Mouse (Mus musculus): ENCODE data around the gene Plcg2.

Gene Plcg2

GRCm38 (mm10) chr8:117498179-117498914 is at the start of gene Plcg2:
Gene Plcg2 (plus strand): TSS chr8:117498291.
- DNase-seq (ENCODE audit: low read depth), result no peak

GRCm38 (mm10) chr8:117451072-117451471 is 47.0 kb upstream of the Plcg2 start:
- DNase-seq (ENCODE audit: low read depth), result no peak

GRCm38 (mm10) chr8:117453974-117454373 is 44.1 kb upstream of the Plcg2 start:
- no peak for DNase-seq (ENCODE audit: low read depth)

GRCm38 (mm10) chr8:117454516-117455116 is 43.5 kb upstream of the Plcg2 start:
- peak; percentile 69 for DNase-seq (ENCODE audit: low read depth)

DNA sequence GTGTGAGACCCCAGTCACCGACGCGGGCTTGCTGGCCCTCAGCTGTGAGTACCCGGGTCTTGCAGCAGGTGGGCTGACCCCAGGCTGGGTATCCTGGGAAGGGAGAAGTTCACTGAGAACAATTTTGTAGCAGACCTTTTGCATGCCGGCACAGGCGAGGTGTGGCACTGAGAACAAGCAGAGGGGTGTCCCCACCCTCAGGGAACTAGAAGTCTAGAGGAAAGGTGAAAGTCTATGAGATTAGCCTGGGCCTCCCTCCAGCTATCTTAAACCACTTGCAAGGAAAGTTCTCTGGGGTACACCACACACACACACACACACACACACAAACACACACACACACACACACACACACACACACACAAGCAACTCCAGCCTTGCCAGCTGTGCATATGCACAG is 42.4 kb upstream of the Plcg2 start:
- no peak for DNase-seq (ENCODE audit: low read depth)

GRCm38 (mm10) chr8:117458440-117458839 is 39.7 kb upstream of the Plcg2 start:
- DNase-seq (ENCODE audit: low read depth), result no peak

GRCm38 (mm10) chr8:117462701-117463284 is 35.3 kb upstream of the Plcg2 start:
- no peak for DNase-seq (ENCODE audit: low read depth)

- no peak for DNase-seq (ENCODE audit: low read depth)
Measured at GRCm38 (mm10) chr8:117464525-117464924, 33.6 kb upstream of the Plcg2 start.

GRCm38 (mm10) chr8:117465250-117465649 is 32.8 kb upstream of the Plcg2 start:
- DNase-seq (ENCODE audit: low read depth), result peak; percentile 90

GRCm38 (mm10) chr8:117467466-117467865 is 30.6 kb upstream of the Plcg2 start:
- no peak for DNase-seq (ENCODE audit: low read depth)

- no peak for DNase-seq (ENCODE audit: low read depth)
Measured at GRCm38 (mm10) chr8:117469431-117470341, 28.4 kb upstream of the Plcg2 start.

DNA sequence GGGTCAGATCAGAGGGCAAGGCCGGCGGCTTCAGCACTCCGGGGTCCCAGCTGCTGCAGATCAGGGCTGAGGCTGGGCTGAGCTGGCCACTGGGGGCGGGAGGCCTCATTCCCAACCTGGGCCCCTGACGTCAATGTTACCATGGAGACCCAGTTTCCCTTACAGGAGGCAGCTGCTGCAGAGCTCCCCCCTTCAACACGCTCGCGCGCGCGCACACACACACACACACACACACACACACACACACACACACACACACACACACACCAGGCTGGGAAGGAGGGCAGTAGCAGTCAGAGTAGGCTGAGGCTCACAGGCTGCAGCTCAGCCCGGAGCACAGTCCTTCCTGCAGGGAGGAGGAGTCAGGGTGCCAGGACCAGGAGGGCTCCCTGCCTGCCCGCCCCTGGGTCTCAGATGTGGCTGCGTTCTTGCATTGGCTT is 27.7 kb upstream of the Plcg2 start:
- peak; percentile 82 for DNase-seq (ENCODE audit: low read depth)

DNA sequence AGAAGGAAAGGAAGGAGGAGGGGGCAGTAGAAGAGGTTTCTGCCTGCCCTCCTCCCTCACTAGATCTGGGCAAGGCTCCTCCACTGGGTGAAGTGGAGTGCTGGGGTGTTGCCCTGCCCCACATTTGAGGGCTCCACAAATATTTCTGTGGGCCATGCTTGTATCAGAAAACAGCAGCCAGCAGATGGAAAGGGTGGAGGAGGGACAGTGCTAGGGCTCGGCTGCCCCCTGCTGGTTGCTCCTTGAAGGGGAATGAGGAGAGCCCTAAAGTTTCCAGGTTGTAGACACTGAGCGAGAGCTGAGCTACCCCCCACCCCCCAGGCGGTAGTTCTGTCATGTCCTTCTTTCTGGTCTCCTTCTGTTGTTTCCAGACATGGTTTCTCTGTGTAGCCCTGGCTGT is 26.9 kb upstream of the Plcg2 start:
- peak; percentile 89 for DNase-seq (ENCODE audit: low read depth)

DNA sequence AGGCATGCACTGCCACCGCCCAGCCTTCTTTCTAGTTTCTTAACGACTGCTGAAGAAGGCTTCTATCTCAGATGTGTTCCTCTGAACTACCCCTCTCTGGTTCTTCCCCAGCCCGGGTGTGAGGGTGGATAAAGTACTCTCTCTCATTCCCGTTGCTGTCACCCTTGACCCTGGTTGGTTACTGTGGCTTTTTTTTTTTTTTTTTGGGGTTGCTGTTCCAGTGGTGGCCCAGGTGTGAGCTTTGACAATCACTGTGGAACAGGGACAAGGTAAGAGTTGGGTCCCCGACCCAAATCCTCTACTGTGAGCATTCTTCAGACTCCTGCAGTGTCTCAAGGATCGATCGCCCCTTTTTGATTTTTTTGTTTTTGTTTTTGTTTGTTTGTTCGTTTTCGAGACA is 26.4 kb upstream of the Plcg2 start:
- DNase-seq (ENCODE audit: low read depth), result no peak

- DNase-seq (ENCODE audit: low read depth), result no peak
Measured at GRCm38 (mm10) chr8:117472332-117472731, 25.8 kb upstream of the Plcg2 start.

DNA sequence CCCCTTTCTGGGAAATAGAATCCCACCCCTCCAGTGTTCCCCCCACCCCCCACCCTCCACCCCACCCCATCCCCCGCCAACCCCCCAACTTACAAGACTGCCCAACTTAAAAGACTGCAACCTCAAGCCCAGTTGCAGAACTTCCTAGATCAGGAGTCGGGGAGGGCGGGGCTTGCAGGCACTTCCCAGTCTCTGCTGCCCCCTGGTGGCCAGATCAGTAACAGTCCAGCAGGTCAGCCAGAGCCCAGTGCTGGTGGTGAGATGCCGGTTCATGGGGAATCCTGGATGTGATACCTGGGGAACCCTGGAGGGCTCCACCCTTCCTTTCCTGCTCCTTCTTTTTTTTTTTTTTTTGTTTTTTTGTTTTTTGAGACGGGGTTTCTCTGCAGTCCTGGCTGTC is 23.1 kb upstream of the Plcg2 start:
- DNase-seq (ENCODE audit: low read depth), result peak; percentile 95

DNA sequence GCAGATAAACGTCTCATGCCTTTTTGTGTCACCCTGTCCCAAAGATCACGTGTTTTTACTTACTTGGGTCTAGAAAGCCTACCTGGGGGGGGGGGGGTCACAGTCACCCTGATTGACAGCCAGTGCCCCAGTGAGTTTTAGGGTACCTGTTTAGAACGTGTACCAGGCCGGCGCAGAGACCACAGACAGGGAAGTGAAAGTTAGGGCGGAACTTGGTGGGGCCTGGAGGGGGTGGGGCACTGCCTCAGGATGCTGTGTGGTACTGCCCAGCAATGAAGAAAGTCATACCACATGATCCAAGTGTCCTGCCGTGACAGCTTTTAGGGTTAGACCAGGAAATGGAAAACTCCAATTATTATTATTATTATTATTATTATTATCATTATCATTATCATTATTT is 22.3 kb upstream of the Plcg2 start:
- no peak for DNase-seq (ENCODE audit: low read depth)

DNA sequence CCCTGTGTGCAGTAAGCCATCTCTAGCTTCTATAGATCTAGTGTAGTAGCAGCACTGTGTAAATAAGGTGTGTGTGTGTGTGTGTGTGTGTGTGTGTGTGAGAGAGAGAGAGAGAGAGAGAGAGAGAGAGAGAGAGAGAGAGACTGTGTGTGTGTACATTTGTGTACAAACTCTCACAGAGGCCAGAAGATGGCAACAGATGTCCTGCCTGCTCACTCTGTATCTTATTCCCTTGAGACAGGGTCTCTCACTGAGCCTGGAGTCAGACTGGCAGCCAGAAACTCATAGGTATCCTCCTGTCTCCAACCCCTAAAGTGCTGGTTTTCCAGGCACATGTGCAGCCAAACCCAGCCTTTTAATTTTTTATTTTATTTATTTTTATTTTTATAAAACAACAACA is 20.0 kb upstream of the Plcg2 start:
- DNase-seq (ENCODE audit: low read depth), result no peak

GRCm38 (mm10) chr8:117479996-117480395 is 18.1 kb upstream of the Plcg2 start:
- DNase-seq (ENCODE audit: low read depth), result peak; percentile 30

GRCm38 (mm10) chr8:117480516-117480915 is 17.6 kb upstream of the Plcg2 start:
- DNase-seq (ENCODE audit: low read depth), result no peak

DNA sequence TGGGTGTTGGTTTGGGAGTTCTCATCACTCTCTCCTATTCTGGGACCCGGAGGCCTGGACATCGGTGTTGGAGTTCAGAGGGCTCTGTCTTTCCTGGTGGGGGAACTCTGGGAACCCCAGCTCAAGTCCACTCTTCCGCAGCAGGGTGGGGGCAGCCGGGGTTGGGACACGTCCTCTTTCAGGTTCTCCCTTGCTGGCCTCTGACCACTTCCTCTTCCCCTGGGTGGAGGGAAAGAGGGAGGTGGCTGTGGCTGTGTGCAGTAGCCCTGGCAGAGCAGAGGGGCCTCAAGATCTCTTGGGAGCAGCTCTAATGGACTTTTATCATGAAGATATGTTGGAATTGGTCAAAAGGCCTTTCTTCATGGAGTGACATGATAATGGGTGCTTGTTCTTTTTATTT is 16.3 kb upstream of the Plcg2 start:
- no peak for DNase-seq (ENCODE audit: low read depth)

DNA sequence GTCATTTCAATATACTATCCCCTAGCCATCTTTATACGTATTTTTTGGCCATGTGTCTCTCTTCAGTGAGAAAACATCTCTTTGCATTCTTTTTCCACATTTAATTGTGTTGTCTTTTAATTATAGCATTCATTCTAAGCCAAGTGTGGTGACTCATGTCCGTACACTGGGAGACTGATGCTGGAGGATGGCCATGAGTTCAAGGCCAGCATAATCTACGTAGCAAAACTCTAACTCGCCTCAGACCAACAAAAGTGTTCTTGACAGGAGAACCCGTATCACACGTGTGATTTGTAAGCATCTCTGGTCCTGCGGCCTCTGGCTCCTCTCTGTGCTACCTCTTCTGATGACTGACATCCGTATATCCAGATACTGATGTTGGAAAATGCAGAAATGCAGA is 13.4 kb upstream of the Plcg2 start:
- DNase-seq (ENCODE audit: low read depth), result no peak

Measured in NIH3T3 (cell line).